Mouse (Mus musculus): ENCODE data around the gene Srrm3. TPM values are rescaled to one million over a fixed set of nuclear protein-coding genes. Genes with fewer than 3 reads are reported as not detected.

Gene Srrm3
- polyA plus RNA-seq, 1 experiment from 2014 or later: 0.04 TPM

GRCm38 (mm10) chr5:135887675-135888102 lies 81.0 kb downstream of the Srrm3 start, which contains the start of gene Hspb1:
Gene Hspb1, plus strand, starts transcription at chr5:135887919.
- Histone ChIP-seq H3K9ac (ENCODE audit: low read depth, low read length) (no peak within 1 kb of the TSS), H3K4me3 (ENCODE audit: low read depth, low read length) (peak within 1 kb of the TSS; percentile 29), H3K9me3 (ENCODE audit: control insufficient read depth, low read length) (no peaks in the 10 kb centered on the region), H3K4me1 (replicated peaks; ENCODE audit: control insufficient read depth, insufficient read depth, low read length) (no peaks in the 10 kb centered on the region), H3K27ac (ENCODE audit: low read depth, low read length) (no peak within 1 kb of the TSS), H3K27me3 (replicated peaks; ENCODE audit: control insufficient read depth, insufficient read depth, low read length) (peaks cover 45% of the 10 kb centered on the region), H3K36me3 (ENCODE audit: control insufficient read depth, insufficient read depth, low read length) (no peaks in the 10 kb centered on the region), H3K4me2 (peak within 1 kb of the TSS; percentile 49)
- DNase-seq (ENCODE audit: low spot score) (no peak), ATAC-seq (replicated peaks; ENCODE audit: low FRiP score) (no peak)
- WGBS: 2% methylated on average over 24 of the region's 24 CpGs

GRCm38 (mm10) chr5:135888405-135889215 lies 81.9 kb downstream of the Srrm3 start:
- Histone ChIP-seq H3K4me3 (ENCODE audit: low read depth, low read length) (peak overlapping the region; percentile 24), H3K27me3 (replicated peaks; ENCODE audit: control insufficient read depth, insufficient read depth, low read length) (peaks cover 45% of the 10 kb centered on the region), H3K9ac (ENCODE audit: low read depth, low read length) (no peak overlapping the region)

GRCm38 (mm10) chr5:135890323-135890722 lies 83.6 kb downstream of the Srrm3 start:
- H3K36me3 ChIP-seq (ENCODE audit: control insufficient read depth, insufficient read depth, low read length): no peaks in the 10 kb centered on the region
- DNase-seq (ENCODE audit: low spot score): no peak
- H3K4me2 ChIP-seq: no peak overlapping the region
- no peak overlapping the region for H3K27ac ChIP-seq (ENCODE audit: low read depth, low read length)
- no peak for ATAC-seq (replicated peaks; ENCODE audit: low FRiP score)
- no peak overlapping the region for H3K9ac ChIP-seq (ENCODE audit: low read depth, low read length)
- H3K4me1 ChIP-seq (replicated peaks; ENCODE audit: control insufficient read depth, insufficient read depth, low read length): no peaks in the 10 kb centered on the region
- WGBS: 48% methylated on average over 4 of the region's 4 CpGs
- no peak overlapping the region for H3K4me3 ChIP-seq (ENCODE audit: low read depth, low read length)
- no peaks in the 10 kb centered on the region for H3K9me3 ChIP-seq (ENCODE audit: control insufficient read depth, low read length)
- H3K27me3 ChIP-seq (replicated peaks; ENCODE audit: control insufficient read depth, insufficient read depth, low read length): peaks cover 45% of the 10 kb centered on the region

More at GRCm38 (mm10) chr5:135888405-135889215, 81.9 kb downstream of the Srrm3 start:
- Histone ChIP-seq H3K9me3 (ENCODE audit: control insufficient read depth, low read length) (no peaks in the 10 kb centered on the region), H3K4me1 (replicated peaks; ENCODE audit: control insufficient read depth, insufficient read depth, low read length) (no peaks in the 10 kb centered on the region), H3K27ac (ENCODE audit: low read depth, low read length) (no peak overlapping the region), H3K36me3 (ENCODE audit: control insufficient read depth, insufficient read depth, low read length) (no peaks in the 10 kb centered on the region), H3K4me2 (peak overlapping the region; percentile 46)
- WGBS: 7% methylated on average over 30 of the region's 30 CpGs
- no peak for DNase-seq (ENCODE audit: low spot score)
- no peak for ATAC-seq (replicated peaks; ENCODE audit: low FRiP score)

- DNase-seq (ENCODE audit: low spot score) (no peak), ATAC-seq (replicated peaks; ENCODE audit: low FRiP score) (no peak)
- Histone ChIP-seq H3K27me3 (replicated peaks; ENCODE audit: control insufficient read depth, insufficient read depth, low read length) (peaks cover 45% of the 10 kb centered on the region), H3K9ac (ENCODE audit: low read depth, low read length) (no peak overlapping the region), H3K4me1 (replicated peaks; ENCODE audit: control insufficient read depth, insufficient read depth, low read length) (no peaks in the 10 kb centered on the region), H3K9me3 (ENCODE audit: control insufficient read depth, low read length) (no peaks in the 10 kb centered on the region), H3K4me2 (no peak overlapping the region), H3K4me3 (ENCODE audit: low read depth, low read length) (no peak overlapping the region), H3K27ac (ENCODE audit: low read depth, low read length) (no peak overlapping the region), H3K36me3 (ENCODE audit: control insufficient read depth, insufficient read depth, low read length) (no peaks in the 10 kb centered on the region)
- WGBS: 53% methylated on average over 3 of the region's 3 CpGs
These were observed 84.2 kb downstream of the Srrm3 start for GRCm38 (mm10) chr5:135890920-135891319.

GRCm38 (mm10) chr5:135892589-135893351 lies 86.1 kb downstream of the Srrm3 start:
- no peak overlapping the region for H3K4me2 ChIP-seq
- ATAC-seq (replicated peaks; ENCODE audit: low FRiP score) (no peak), DNase-seq (ENCODE audit: low spot score) (no peak)
- 52% methylated on average over 9 of the region's 9 CpGs for WGBS
- H3K4me3 ChIP-seq (ENCODE audit: low read depth, low read length): no peak overlapping the region
- H3K36me3 ChIP-seq (ENCODE audit: control insufficient read depth, insufficient read depth, low read length): no peaks in the 10 kb centered on the region
- H3K27me3 ChIP-seq (replicated peaks; ENCODE audit: control insufficient read depth, insufficient read depth, low read length): peaks cover 39% of the 10 kb centered on the region
- H3K4me1 ChIP-seq (replicated peaks; ENCODE audit: control insufficient read depth, insufficient read depth, low read length): no peaks in the 10 kb centered on the region
- no peak overlapping the region for H3K27ac ChIP-seq (ENCODE audit: low read depth, low read length)
- no peaks in the 10 kb centered on the region for H3K9me3 ChIP-seq (ENCODE audit: control insufficient read depth, low read length)
- H3K9ac ChIP-seq (ENCODE audit: low read depth, low read length): no peak overlapping the region

GRCm38 (mm10) chr5:135894958-135895357 lies 88.3 kb downstream of the Srrm3 start:
- 72% methylated on average over 6 of the region's 6 CpGs for WGBS
- no peak for ATAC-seq (replicated peaks; ENCODE audit: low FRiP score)
- H3K27ac ChIP-seq (ENCODE audit: low read depth, low read length): no peak overlapping the region

GRCm38 (mm10) chr5:135898028-135898427 lies 91.3 kb downstream of the Srrm3 start:
- 12% methylated on average over 3 of the region's 3 CpGs for WGBS
- H3K9me3 ChIP-seq (ENCODE audit: control insufficient read depth, low read length): no peaks in the 10 kb centered on the region

More at GRCm38 (mm10) chr5:135894958-135895357, 88.3 kb downstream of the Srrm3 start:
- H3K4me3 ChIP-seq (ENCODE audit: low read depth, low read length): no peak overlapping the region
- no peak overlapping the region for H3K9ac ChIP-seq (ENCODE audit: low read depth, low read length)
- no peaks in the 10 kb centered on the region for H3K9me3 ChIP-seq (ENCODE audit: control insufficient read depth, low read length)
- H3K36me3 ChIP-seq (ENCODE audit: control insufficient read depth, insufficient read depth, low read length): no peaks in the 10 kb centered on the region
- DNase-seq (ENCODE audit: low spot score): no peak
- no peaks in the 10 kb centered on the region for H3K4me1 ChIP-seq (replicated peaks; ENCODE audit: control insufficient read depth, insufficient read depth, low read length)
- peaks cover 19% of the 10 kb centered on the region for H3K27me3 ChIP-seq (replicated peaks; ENCODE audit: control insufficient read depth, insufficient read depth, low read length)
- H3K4me2 ChIP-seq: no peak overlapping the region

GRCm38 (mm10) chr5:135898995-135899394 lies 92.3 kb downstream of the Srrm3 start:
- Histone ChIP-seq H3K9ac (ENCODE audit: low read depth, low read length) (no peak overlapping the region), H3K4me1 (replicated peaks; ENCODE audit: control insufficient read depth, insufficient read depth, low read length) (0 out of 2 replicates have a peak, but pooled peaks cover 3% of the 10 kb centered on the region), H3K9me3 (ENCODE audit: control insufficient read depth, low read length) (no peaks in the 10 kb centered on the region), H3K27me3 (replicated peaks; ENCODE audit: control insufficient read depth, insufficient read depth, low read length) (no peaks in the 10 kb centered on the region), H3K27ac (ENCODE audit: low read depth, low read length) (no peak overlapping the region), H3K4me3 (ENCODE audit: low read depth, low read length) (no peak overlapping the region), H3K36me3 (ENCODE audit: control insufficient read depth, insufficient read depth, low read length) (no peaks in the 10 kb centered on the region), H3K4me2 (no peak overlapping the region)
- DNase-seq (ENCODE audit: low spot score): no peak
- 56% methylated on average over 4 of the region's 4 CpGs for WGBS
- no peak for ATAC-seq (replicated peaks; ENCODE audit: low FRiP score)

More at GRCm38 (mm10) chr5:135898028-135898427, 91.3 kb downstream of the Srrm3 start:
- no peak for ATAC-seq (replicated peaks; ENCODE audit: low FRiP score)
- no peaks in the 10 kb centered on the region for H3K4me1 ChIP-seq (replicated peaks; ENCODE audit: control insufficient read depth, insufficient read depth, low read length)
- no peak for DNase-seq (ENCODE audit: low spot score)
- no peak overlapping the region for H3K4me3 ChIP-seq (ENCODE audit: low read depth, low read length)
- no peak overlapping the region for H3K9ac ChIP-seq (ENCODE audit: low read depth, low read length)
- H3K4me2 ChIP-seq: no peak overlapping the region
- H3K27me3 ChIP-seq (replicated peaks; ENCODE audit: control insufficient read depth, insufficient read depth, low read length): no peaks in the 10 kb centered on the region
- H3K27ac ChIP-seq (ENCODE audit: low read depth, low read length): no peak overlapping the region
- no peaks in the 10 kb centered on the region for H3K36me3 ChIP-seq (ENCODE audit: control insufficient read depth, insufficient read depth, low read length)
